Mouse (Mus musculus) bone marrow, adult 2 months (tissue): Measurements from ENCODE around the gene Prmt1.

Experiments used
- CTCF ChIP-seq: fragments of 200-500 bp; IDR thresholded peaks from 2 replicates; pipeline ENCODE4 v1.5.1; 2011; ENCODE audit warnings: low read length, control low read depth; ENCODE audit not compliant: control insufficient read depth, insufficient read depth
- POLR2A ChIP-seq: fragments of 200-500 bp; IDR thresholded peaks from 2 replicates; pipeline ENCODE4 v1.6.1; 2011; ENCODE audit warnings: low read depth, mild to moderate bottlenecking, control low read depth, low read length, borderline replicate concordance; ENCODE audit not compliant: control insufficient read depth

DNA sequence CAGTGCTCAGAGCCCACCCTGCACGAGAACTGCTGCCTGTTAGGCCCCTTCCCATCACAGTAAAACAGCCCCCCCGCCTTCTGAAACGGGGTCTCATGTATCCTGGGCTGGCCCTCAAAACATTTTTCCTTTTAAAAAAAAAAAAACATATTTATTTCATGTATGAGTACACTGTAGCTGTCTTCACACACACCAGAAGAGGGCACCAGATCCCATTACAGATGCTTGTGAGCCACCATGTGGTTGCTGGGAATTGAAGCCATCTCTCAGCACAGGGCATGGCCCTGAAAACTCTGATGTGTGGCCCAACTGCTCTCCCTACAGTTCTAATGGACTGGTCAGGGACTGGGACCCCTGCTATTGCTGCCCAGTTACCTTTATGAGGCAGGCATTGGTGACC lies 8.1 kb downstream of the Prmt1 start:
- TF ChIP-seq POLR2A (no peak), CTCF (no peak)
